Comparison of ENCODE assay signal across 32 mouse cellular contexts in the genomic region with DNA sequence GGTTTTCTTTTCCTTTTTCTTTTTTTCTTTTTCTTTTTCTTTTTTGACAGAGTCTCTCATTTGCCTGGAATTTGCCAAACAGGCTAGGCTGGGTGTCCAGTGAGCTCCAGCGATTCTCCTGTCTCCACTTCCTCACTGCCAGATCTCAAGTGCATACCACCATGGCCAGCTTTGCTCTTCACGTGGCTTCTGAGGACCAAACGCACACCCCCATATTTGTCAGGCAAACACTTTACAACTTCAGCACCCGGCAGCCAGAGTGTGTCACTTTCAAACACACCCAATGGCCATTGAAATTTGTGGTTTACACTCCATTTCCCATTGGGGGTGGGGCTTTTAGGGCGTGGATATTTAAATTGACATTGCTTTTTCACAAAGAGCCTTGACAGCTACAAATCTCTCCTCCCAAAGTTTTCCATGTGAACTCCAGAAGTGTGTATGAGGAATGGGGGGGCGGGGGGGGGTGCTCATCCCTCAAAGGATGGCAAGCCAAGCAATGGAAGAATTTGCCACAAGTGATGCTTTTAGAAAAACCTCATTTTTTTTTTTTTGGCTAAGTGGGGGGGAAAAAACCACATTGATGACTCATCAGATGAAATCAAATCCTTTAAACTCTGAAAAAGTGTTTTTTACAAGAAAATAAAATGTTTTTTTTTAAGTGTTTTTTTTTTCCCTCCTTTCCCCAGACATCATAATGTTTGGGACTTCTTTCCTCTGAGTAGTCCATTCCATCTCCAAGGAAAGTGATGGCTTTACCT. TPM values are rescaled to one million over a fixed set of nuclear protein-coding genes. Genes with fewer than 3 reads are reported as not detected.
DNase-seq lines count a peak whose midpoint lies in the region; ATAC-seq and TF ChIP-seq lines count a peak whose summit lies in the region.
"Had no signal": no experiment of that assay in that cellular context is flagged by ENCODE, and none has a peak within 500 bp of the region (broad histone marks: within the 10 kb centered on the region; RNA-seq: fewer than 3 reads in every experiment).

No protein-coding gene starts in this region.

- H3K4me3 ChIP-seq in C2C12 (ENCODE audit: insufficient read depth, poor library complexity, severe bottlenecking) (no peak overlapping the region), myocyte (no peak overlapping the region)
- H3K4me3 ChIP-seq: embryonic facial prominence, embryonic 10.5 days; embryonic facial prominence, embryonic 15.5 days; forebrain, embryonic 15.5 days; heart, adult 2 months; hindbrain, embryonic 10.5 days; hindbrain, embryonic 15.5 days; intestine, embryonic 15.5 days; limb, embryonic 10.5 days; limb, embryonic 15.5 days; liver, embryonic 13.5 days; midbrain, embryonic 10.5 days; midbrain, embryonic 15.5 days; neural tube, embryonic 12.5 days had no signal

- ATAC-seq in monocyte, adult 5-6 weeks (replicated peaks; ENCODE audit: insufficient number of reproducible peaks, low FRiP score, low TSS enrichment, poor library complexity, severe bottlenecking): no peak
- ATAC-seq: forebrain, embryonic 15.5 days; intestine, embryonic 15.5 days; midbrain, embryonic 15.5 days had no signal

- no peak overlapping the region for H3ac ChIP-seq in C2C12 (ENCODE audit: control insufficient read depth, insufficient read length, low read depth)
- H3ac ChIP-seq in myocyte (ENCODE audit: control insufficient read depth, insufficient read length): no peak overlapping the region

- H3K79me2 ChIP-seq in C2C12 (ENCODE audit: control insufficient read depth, insufficient read depth): no peaks in the 10 kb centered on the region
- no peaks in the 10 kb centered on the region for H3K79me2 ChIP-seq in myocyte (ENCODE audit: control insufficient read depth, insufficient read depth)

- H3K4me2 ChIP-seq in myocyte (ENCODE audit: low read depth): peak overlapping the region; percentile 64
- H3K4me2 ChIP-seq: embryonic facial prominence, embryonic 15.5 days; forebrain, embryonic 15.5 days; hindbrain, embryonic 15.5 days; intestine, embryonic 15.5 days; limb, embryonic 15.5 days; liver, embryonic 13.5 days; lung, embryonic 14.5 days; midbrain, embryonic 15.5 days; neural tube, embryonic 12.5 days had no signal

- DNase-seq in lung, postnatal 25 days (ENCODE audit: low spot score): peak; percentile 16
- no peak for DNase-seq in lung, postnatal 14 days
- DNase-seq in R1 (ENCODE audit: low read depth, low spot score): peak; percentile 33
- no peak for DNase-seq in retina, embryonic 14.5 days (ENCODE audit: low spot score)
- DNase-seq: adrenal gland, postnatal 14 days; cerebellum, adult 2 months; cerebellum, postnatal 25 days; heart, adult 2 months; heart, postnatal 14 days; kidney, adult 2 months; kidney, postnatal 36 days; layer of hippocampus, postnatal 36 days; liver, embryonic 13.5 days; lung, embryonic 14.5 days; right cerebral cortex, postnatal 4 days; thymus, adult 2 months; thymus, postnatal 36 days had no signal

- H3K36me3 ChIP-seq in C2C12 (ENCODE audit: control insufficient read depth, insufficient read depth): no peaks in the 10 kb centered on the region
- H3K36me3 ChIP-seq in myocyte (ENCODE audit: control insufficient read depth, insufficient read depth): no peaks in the 10 kb centered on the region
- H3K36me3 ChIP-seq: embryonic facial prominence, embryonic 10.5 days; embryonic facial prominence, embryonic 15.5 days; forebrain, embryonic 15.5 days; hindbrain, embryonic 10.5 days; hindbrain, embryonic 15.5 days; intestine, embryonic 15.5 days; limb, embryonic 10.5 days; limb, embryonic 15.5 days; liver, embryonic 13.5 days; midbrain, embryonic 10.5 days; midbrain, embryonic 15.5 days; neural tube, embryonic 12.5 days had no signal

- no peak for TF ChIP-seq CTCF in C2C12 (IDR thresholded peaks at IDR 0.05; ENCODE audit: control insufficient read depth, insufficient read depth, insufficient read length)

- TF ChIP-seq POLR2A in myocyte (IDR thresholded peaks at IDR 0.05; ENCODE audit: insufficient read length, low read depth): no peak

- no peaks in the 10 kb centered on the region for H3K79me3 ChIP-seq in C2C12 (ENCODE audit: low read depth)

- H3K27me3 ChIP-seq in C2C12 (ENCODE audit: control insufficient read depth, insufficient read depth, insufficient read length) (no peaks in the 10 kb centered on the region), myocyte (ENCODE audit: control insufficient read depth, insufficient read depth, insufficient read length) (no peaks in the 10 kb centered on the region)
- H3K27me3 ChIP-seq: embryonic facial prominence, embryonic 15.5 days; forebrain, embryonic 15.5 days; hindbrain, embryonic 15.5 days; intestine, embryonic 15.5 days; limb, embryonic 15.5 days; liver, embryonic 13.5 days; midbrain, embryonic 15.5 days; neural tube, embryonic 12.5 days had no signal

TF ChIP-seq in C2C12, 6 proteins besides CTCF, POLR2A, EP300 and RAD21:
- peak; percentile 82 for TF ChIP-seq MAX (IDR thresholded peaks at IDR 0.05)
- TF ChIP-seq FOSL1 (IDR thresholded peaks at IDR 0.05; ENCODE audit: insufficient read depth, low read length, poor library complexity, severe bottlenecking): peak; percentile 22
- TF ChIP-seq USF1 (IDR thresholded peaks at IDR 0.05; ENCODE audit: low read depth): peak; percentile 63
- TF ChIP-seq MYOD1 (IDR thresholded peaks at IDR 0.05; ENCODE audit: control insufficient read depth, insufficient read length, low read depth): no peak
- TF ChIP-seq MYOG (IDR thresholded peaks at IDR 0.05; ENCODE audit: control insufficient read depth, extremely low read depth, insufficient read length): no peak
- no peak for TF ChIP-seq CEBPB (IDR thresholded peaks at IDR 0.05; ENCODE audit: low read depth)

TF ChIP-seq in myocyte, 11 proteins besides CTCF, POLR2A, EP300 and RAD21:
- TF ChIP-seq E2F4 (IDR thresholded peaks at IDR 0.05; ENCODE audit: insufficient read depth): no peak
- TF ChIP-seq USF1 (IDR thresholded peaks at IDR 0.05; ENCODE audit: low read depth): peak; percentile 50
TF ChIP-seq in myocyte: peak in this region for 1.

RNA-seq across cellular contexts. Expression of a gene that starts 17.1 kb away (rescaled TPM):
- polyA plus RNA-seq in C2C12 (2012; fragmentation: generic; extraction: Trizol) (0.23 TPM), myocyte (2012; fragmentation: generic; extraction: Trizol) (not detected)
- not detected in 3 replicates for total RNA-seq in monocyte, adult 5-6 weeks (2017)
- total RNA-seq: megakaryocyte progenitor cell, adult 5-6 weeks had no signal
- polyA plus RNA-seq: liver, embryonic 13.5 days had no signal

Comparison
In these comparisons a context has a peak if more than half of its experiments do, and no peak if none do; other contexts are left out.
1. DNase-seq: peak in lung, postnatal 25 days (single experiment) and R1 (single experiment); none in lung, postnatal 14 days (single experiment) and retina, embryonic 14.5 days (single experiment).